Mouse (Mus musculus): ENCODE data around the gene 3100002H09Rik. TPM values are rescaled to one million over a fixed set of nuclear protein-coding genes. Genes with fewer than 3 reads are reported as not detected.

3100002H09Rik gene
- total RNA-seq (2021): not detected
- long read RNA-seq, experiment 1: 0 reads
- long read RNA-seq, experiment 2: 0 reads

DNA sequence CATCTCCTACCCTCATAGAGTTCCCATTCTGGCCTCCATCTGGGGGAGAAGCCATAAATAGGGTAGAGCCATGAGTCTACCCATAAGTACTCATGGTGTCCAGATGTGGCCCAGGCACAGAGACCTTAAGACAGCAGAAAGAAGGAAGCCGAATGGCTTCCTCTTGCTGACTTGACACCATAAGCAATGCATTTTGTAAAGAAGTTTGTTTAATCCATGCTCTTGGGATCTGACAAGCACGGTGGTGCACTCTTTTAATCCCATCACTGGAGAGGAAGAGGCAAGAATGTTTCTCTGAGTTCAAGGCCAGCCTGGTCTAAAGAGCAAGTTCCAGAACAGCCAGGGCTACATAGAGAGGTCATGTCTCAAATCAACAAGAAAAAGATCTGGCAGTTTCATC lies at the start of gene 3100002H09Rik:
TSS of gene 3100002H09Rik (minus strand) at position 101 of the 400 bp plus-strand sequence.
- DNase-seq (ENCODE audit: low spot score in 2 of 2): no peak

DNA sequence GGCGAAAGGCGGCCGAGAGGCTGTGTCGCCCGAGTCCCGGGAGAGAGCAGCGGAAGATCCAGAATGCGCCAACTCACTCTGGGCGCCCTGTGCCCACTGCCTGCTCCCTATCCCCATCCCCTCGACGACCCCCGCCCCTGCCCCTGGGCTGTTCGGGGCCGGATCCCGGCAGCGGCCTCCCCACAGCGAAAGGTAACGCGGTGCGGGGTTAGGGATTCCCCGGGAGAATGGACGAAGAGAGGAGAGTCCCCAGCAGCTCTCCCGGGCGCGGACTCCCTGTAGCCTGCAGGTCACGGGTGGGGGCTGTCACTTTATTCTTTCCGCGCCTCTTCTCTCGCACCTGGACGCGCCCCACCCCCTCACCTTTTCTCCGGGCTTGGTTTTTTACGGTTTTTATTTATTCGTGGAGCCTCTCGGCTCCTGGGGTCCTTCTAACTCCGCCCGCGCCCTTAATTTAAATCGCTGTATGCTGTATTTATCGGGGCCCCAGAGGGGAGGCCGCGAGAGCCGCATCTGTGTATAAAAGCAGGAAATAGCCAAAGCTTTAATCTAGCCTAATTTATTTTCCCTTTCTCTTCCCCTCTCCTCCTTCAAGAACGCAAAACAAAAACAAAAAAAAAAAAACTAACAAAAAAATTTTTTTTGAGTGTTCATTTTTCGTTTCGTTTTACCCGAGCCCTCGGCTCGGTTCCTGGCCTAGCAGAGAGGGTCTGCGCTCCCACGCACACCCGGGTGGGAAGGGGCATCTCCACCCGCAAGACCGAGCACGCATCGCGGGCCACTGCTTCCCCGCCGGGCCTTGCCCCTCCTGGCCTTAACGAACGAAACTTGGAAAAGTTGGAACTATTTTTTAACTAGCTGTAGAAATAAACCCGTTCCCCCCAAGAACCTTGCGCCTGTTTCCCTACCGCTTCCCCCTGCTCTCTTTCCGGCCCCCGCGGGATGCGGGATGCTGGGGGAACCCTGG lies 48.9 kb upstream of the 3100002H09Rik start:
- no peak for DNase-seq (ENCODE audit: low spot score in 2 of 2)

DNA sequence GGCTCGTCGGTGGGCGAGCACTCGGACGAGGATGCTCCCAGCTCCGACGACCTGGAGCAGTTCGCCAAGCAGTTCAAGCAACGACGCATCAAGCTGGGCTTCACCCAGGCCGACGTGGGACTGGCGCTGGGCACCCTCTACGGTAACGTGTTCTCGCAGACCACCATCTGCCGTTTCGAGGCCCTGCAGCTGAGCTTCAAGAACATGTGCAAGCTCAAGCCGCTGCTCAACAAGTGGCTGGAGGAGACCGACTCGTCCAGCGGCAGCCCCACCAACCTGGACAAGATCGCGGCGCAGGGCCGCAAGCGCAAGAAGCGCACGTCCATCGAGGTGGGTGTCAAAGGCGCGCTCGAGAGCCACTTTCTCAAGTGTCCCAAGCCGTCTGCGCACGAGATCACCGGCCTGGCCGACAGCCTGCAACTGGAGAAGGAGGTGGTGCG lies 47.8 kb upstream of the 3100002H09Rik start:
- no peak for DNase-seq (ENCODE audit: low spot score in 2 of 2)

DNA sequence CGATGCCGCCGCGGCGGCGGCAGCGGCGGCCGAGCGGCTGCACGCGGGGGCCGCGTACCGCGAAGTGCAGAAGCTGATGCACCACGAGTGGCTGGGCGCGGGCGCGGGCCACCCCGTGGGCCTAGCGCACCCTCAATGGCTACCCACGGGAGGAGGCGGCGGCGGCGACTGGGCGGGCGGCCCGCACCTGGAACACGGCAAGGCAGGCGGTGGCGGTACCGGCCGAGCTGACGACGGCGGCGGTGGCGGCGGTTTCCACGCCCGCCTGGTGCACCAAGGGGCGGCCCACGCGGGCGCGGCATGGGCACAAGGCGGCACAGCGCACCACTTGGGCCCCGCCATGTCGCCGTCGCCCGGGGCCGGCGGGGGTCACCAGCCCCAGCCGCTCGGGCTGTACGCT lies 47.2 kb upstream of the 3100002H09Rik start:
- DNase-seq (ENCODE audit: low spot score in 2 of 2): no peak

DNA sequence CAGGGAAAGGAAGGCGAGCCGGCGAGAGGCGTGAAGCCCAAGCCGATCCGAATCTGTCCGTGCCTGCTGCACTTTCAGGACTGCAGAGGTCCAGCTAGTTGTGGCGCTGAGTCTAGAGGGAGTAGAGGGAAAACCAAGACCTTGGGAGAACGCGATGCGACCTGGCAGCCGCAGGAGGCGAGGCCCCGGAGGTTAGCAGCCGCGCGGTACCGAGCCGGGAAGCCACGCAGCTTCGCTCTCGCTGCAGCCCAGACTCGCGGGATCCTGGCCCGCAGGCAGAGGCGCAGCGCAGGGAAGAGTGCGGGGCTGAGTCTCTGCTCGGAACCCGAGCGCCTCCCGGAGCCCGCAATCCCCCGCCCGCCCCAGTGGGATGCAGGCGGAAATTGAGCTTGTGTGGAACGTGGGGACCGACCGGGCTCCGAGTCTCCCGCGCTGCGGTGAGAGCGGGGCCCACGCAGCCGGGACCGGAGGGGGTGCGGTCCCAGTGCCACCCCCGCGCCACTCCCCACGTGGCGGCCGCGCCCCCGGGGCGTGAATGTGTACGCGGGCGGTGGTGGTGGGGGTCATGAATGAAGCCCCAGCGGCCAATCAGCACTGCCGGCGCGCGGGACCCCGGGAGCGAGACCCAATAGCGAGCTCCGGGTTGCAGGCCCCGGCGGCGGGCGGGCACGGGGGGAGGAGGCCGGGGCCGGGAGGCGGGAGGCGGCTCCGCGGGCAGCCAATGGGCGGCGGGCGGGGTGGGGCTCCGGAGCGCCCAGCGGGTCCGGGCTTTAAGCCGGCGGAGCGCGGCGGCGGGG lies 46.4 kb upstream of the 3100002H09Rik start:
- DNase-seq (ENCODE audit: low spot score in 2 of 2): peak; percentile 77 to 78

DNA sequence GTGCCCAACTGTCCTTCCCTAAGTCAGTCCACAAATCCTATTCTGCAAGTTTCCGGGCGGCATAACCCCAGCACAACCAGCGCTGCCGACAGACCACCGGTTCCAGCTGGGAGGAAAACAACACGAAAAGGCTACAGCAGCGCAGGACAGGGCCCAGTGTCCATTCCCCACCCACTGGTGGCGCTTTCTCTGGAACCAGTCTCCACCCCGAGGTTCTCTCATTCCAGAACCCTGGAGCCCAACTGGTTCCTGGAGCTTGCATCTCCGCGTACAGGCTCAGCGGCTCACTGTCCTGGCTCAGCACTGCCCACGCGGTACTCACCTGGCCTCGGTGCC lies 45.9 kb upstream of the 3100002H09Rik start, which contains the start of gene Pou3f1:
TSS of gene Pou3f1 (plus strand) at position 290 of the 336 bp plus-strand sequence.
- no peak for DNase-seq (ENCODE audit: low spot score in 2 of 2)

DNA sequence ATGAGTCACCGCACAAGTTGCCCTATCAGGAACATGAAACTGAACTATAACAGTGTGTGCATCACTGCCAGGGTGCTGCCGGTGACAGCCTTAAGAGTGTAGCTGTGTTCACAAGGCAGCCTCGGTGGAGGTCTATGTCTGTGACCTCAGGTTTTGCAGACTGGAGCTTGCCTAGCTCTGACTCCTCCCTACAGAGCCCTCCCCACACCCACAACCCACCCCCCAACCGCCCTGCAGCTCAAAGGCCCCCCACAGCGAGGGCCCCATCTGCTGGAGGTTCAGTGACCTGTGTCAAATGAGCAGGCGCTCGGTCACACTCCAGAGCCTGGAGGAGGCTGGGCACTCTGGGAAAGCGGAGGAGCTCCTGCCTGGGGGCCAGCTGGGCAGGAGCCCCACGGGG lies 42.3 kb upstream of the 3100002H09Rik start:
- DNase-seq (ENCODE audit: low spot score in 2 of 2): no peak

DNA sequence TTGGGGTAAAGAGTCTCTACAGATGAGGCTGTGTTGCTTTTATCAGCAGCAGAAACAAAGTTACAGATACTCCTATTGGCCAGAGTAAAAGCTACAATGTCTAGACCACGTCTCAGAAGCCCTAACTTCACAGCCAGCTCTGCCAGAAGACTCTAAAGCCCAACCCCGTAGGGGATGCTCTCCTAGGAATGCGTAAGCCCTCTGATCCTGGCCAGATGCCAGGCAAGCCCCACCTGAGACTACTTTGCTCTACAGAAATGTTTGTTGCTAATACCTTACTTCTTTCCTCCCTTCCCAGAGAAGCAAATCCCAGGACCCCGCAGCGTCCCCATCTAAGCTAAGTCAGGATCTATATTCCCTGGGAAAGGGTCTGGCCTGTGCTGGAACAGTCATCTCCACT lies 37.3 kb upstream of the 3100002H09Rik start:
- DNase-seq (ENCODE audit: low spot score in 2 of 2): no peak

DNA sequence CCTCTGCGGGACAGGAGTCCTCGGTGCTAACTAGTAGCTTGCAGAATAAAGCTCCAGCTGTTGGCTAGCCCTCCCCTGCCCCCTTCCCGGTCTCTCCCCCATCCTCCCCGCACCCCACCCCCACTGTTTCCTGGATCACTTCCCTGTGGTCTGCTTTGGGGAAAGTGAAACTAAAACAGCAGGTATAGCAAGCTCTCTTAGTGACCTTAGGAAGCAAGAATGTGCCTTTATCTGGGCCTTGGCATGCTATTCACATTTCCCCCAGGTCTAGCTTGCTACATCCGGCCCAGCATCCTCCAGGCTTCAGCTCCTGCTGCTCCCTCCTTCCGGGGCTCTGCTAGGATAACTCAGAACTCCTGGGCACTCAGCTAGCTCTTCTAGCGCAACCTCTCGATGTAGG lies 36.0 kb upstream of the 3100002H09Rik start:
- DNase-seq (ENCODE audit: low spot score in 2 of 2): no peak

DNA sequence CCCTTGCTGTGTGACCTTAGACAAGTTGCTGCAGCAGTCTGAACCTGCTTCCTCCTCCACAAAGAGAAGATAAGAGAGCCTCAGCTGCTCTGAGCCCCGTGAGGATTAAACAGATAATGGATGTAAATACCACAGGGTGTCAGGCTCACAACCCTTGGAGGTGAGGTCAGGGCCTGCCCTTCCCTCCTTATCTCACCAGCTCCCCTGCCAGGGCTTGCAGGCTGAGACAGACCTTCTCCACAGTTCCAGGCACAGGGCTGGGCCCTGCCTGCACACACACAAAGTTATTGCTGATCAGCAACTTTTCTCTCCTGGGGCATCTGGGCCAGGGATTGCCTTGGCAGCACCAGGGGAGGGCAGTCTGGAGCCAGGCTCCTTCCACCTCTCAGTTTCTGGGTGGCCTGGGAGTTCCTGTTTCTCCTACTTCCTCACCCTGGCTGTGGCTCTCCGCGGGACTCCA lies 34.4 kb upstream of the 3100002H09Rik start:
- DNase-seq (ENCODE audit: low spot score in 2 of 2): no peak

DNA sequence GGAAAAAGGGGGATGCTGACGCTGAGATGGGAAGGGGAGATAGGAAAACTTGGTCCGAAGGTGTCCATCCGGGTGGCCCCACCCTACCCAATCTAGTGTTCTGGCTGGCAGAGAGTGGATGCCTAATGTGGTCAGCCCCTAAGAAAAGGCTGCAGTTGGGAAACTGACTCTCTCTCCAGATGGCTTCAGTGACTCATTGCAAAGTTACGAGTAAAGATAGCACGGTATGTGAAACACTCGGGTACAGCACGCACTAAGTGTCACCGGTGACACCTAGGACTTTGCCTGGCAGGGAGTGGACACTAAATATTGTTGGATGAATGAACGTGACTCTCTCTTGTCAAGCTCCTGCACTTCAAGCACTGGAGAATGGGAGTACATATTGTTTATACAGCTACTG lies 33.3 kb upstream of the 3100002H09Rik start:
- no peak for DNase-seq (ENCODE audit: low spot score in 2 of 2)

DNA sequence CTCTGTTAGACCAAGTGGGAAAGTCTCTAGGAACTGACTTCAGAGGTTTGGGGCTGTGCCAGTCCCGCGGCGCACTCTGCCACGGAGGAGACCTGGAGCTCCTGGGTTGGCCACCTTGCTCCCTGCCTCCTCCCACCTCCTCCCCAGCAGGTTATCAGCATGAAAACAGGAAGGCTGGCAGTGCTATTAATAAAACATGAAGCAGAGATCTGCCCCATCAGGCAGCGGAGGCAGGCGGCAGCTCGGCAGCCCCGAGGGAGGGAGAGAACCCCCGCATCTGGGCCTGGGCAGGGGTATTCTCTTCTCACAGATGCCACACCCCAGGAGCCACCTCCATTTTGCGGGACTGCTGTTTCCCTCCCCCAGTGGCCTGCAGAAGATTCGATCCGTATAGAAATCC lies 29.1 kb upstream of the 3100002H09Rik start:
- DNase-seq (ENCODE audit: low spot score in 2 of 2): no peak

DNA sequence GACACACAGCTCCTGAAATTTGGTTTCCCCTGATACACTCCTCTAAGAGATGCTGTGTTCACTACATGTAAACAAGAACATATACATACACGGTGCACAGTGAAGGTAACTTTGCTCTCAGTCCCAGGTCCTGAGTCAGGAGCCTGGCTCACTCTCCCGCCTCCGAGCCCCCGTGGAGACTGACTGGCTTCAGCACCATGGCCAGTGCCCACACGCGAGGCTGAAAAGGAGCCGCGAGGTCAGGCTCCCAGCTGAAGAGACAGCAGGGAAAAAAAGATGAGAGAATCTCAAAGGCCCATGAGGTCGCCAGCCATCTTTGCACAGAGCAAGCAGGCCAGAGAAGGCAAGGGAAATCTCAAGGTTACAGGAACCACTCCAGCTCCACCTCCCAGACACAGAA lies 22.7 kb upstream of the 3100002H09Rik start:
- peak in 1 of 2 experiments; percentile 63 for DNase-seq (ENCODE audit: low spot score in 2 of 2)

DNA sequence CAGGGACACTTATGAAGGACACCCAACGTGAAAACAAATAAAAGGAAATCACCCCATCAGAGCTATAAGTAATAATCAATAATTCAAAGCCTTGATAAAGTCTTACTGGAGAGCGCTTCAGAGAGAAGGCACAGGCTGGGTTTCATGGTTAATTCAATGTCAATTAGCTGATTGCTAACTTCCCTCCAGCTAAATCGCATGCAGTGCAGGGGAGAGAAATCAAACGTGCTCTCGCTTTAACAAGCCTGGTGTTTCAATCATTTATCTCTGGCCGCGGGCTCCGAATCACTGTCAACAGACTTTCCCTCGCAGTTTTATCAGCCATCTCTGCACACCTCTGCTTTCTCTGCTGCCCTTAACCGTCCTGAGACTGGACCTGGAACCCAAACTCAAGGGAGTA lies 22.3 kb upstream of the 3100002H09Rik start:
- DNase-seq (ENCODE audit: low spot score in 2 of 2): no peak

DNA sequence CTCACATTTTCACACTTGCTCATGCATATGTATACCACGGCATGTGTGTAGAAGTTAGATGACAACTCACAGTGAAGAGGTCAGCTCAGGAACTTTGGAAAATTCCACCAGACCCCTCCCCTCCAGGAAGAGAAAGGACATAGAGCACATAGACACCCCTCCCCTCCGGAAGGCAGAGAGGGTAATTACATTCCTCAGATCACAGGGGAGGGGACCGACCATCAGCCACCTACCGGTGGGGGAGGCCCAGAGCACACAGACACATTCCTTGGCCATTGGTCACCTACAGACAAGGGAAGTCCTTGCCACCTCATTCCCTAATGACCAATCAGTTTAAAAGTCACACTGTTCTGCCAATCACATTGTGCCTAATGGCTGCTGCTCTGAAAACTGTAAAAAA lies 20.9 kb upstream of the 3100002H09Rik start:
- no peak for DNase-seq (ENCODE audit: low spot score in 2 of 2)

DNA sequence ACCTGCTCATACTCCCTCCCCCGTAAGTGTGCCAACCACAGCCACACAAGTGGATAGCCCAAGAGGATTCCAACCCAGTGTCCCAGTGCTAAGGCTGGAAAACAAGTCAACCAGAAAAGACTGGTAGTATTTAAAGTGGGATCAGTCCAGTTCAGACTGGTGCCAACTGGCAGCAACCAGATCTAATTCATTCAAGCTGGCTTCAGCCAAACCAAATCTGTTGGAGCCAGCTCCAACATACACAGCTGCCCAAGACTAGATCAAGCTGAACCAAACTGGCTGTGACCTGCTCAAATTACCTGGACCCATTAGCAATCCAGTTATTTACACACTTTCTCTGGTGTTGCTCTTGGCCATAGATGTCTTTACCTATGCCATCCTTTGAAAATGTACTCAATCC lies 16.2 kb upstream of the 3100002H09Rik start:
- no peak for DNase-seq (ENCODE audit: low spot score in 2 of 2)

DNA sequence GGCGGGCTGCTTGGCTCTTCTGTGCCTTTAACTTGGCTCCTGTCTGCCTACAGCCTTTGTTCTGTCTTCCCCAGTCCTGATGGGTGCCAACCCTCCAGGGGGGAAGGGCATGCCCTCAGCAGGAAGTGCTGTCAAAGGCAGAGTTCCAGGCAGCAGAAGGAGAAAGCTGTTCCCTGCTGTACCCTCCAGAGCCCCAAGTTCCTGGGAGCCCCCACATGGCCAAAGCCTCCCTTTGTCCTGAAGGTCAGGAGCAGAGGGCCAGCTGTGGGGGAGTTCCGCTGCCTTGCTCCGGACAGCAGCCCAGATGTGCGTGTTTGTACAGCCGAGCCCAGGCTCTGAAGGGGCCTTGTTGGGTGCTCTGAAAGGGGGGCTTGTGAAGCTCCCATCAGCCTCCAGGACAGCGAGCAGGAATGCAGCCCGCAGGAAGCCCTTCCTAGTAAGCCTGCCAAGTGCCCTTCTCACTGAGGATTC lies 13.5 kb upstream of the 3100002H09Rik start:
- DNase-seq (ENCODE audit: low spot score in 2 of 2): peak in 1 of 2 experiments; percentile 20

DNA sequence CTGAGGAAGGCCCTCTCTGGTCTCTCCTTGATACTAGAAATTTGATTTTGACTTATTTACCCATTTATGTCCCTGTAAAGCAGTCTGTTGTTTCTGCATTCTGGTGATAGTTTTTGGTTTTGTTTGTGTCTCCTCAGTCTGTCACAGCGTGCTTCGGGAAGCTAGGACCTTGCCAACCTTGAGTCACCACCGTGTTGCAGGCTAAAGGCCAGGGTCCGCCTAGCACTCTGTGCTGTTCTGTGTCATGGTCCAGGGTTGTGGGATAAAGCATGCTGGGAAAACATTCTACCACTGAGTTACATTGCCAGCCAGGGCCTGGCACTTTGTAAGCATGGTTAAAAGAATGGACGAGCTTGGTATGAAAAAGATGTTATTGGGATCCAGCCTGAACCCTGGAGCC lies 12.0 kb upstream of the 3100002H09Rik start:
- DNase-seq (ENCODE audit: low spot score in 2 of 2): no peak

DNA sequence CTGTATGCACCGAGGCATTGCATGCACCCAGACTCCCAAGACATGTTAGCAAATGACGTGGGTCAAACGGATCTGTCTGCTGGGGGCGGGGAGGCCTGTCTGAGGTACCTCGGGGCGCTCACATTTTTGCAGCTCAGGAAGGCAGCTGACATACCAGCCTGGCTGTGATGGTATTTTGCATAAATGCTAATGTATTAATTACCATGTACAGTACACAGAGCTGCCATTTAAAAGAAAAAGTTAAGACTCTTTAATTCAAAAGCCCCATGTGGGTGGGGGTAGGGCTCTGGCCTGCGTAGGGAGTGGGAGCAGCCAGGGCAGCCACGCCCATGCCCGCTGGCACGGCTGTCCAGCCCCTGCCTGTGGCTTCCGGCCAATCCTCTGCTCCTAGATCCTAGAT lies 10.8 kb upstream of the 3100002H09Rik start:
- DNase-seq (ENCODE audit: low spot score in 2 of 2): no peak

DNA sequence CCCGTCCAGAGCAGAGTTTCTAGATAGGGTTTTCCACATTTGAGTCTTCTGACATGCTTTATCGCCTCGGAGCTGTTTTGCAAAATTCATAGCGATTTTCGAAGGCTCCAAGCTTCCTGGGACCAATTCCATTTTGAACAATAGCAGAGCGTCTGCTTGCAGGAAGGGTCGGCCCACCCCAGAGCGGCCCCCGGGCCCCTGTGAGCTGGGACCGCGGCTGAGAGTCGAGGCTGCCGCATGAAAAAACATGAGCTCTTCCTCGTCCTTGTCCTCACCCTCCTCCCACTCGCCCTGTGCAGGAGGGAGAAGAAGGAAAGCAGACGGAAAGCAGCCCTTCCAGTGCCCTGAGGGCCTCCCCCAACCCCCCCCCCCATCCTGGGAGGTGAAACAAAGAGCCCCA lies 8.0 kb upstream of the 3100002H09Rik start:
- no peak for DNase-seq (ENCODE audit: low spot score in 2 of 2)

DNA sequence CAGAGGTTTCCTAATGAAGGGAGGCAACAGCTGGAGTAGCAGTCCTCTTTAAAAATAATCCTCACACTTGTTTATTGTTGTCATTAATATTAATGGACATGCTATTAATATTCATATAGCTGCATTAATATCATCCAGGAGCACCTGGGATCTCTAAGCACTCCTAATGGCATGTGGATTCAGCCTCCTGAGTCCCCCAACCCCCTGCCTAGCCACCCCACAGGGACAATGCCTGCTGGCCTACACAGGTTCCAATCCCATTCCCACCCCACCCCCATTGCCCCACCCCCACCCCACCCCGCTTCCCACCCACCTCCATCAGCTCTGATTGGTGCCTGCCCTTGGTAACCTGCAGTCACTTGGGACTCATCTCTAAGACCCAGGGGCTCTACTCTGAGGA lies 6.0 kb upstream of the 3100002H09Rik start:
- DNase-seq (ENCODE audit: low spot score in 2 of 2): no peak

DNA sequence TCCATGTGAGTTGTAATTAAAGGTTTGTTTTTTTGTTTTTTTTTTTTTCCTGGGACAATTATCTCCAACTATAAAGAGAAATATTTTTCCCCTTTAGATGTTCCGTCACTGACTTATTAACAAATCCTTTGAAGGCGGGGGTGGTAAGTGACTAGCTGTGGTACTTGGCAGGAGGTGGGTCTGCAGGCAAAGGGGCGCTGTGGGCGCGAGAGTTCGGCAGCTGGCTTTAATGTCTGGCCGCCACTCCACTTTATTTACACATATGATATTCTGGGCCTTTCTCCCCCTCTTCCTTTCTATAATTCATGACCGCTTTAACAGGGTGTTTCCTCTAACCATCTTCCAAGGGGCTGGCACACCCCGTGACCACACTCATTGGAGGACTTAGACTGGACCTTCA lies 5.4 kb upstream of the 3100002H09Rik start:
- DNase-seq (ENCODE audit: low spot score in 2 of 2): no peak
